Comparison of ENCODE assay signal across 27 mouse cellular contexts in the genomic region with DNA sequence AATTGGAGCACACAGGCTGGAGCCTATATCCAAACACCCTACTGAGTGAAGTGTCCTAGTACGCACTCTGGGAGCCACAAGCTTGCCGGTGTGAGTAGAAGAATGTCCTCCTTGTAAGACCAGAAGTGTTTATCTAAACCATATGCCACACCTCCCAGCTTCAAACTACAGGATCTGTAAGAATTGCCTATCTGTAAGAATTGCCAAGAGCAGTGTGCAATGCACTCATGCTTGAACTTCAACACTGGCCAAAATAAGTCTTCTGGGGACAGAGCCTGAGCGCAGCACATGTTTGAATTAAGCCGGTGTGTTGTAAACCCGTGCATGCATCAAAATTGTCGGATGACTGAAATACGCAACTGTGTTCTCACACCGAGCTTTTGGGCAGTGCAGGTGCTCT. TPM values are rescaled to one million over a fixed set of nuclear protein-coding genes. Genes with fewer than 3 reads are reported as not detected.
DNase-seq lines count a peak whose midpoint lies in the region; ATAC-seq and TF ChIP-seq lines count a peak whose summit lies in the region.
"Had no signal": no experiment of that assay in that cellular context is flagged by ENCODE, and none has a peak within 500 bp of the region (broad histone marks: within the 10 kb centered on the region; RNA-seq: fewer than 3 reads in every experiment).

No protein-coding gene starts in this region.

- H3K4me2 ChIP-seq in liver, embryonic 13.5 days: peak overlapping the region; percentile 38; the same call in 1 of the 2 replicates
- H3K4me2 ChIP-seq in liver, postnatal 0 days (ENCODE audit: low read depth, low read length): no peak overlapping the region
- H3K4me2 ChIP-seq in kidney, embryonic 14.5 days (replicated peaks; ENCODE audit: low read depth, low read length): no peak overlapping the region
- H3K4me2 ChIP-seq: heart, embryonic 15.5 days; limb, embryonic 15.5 days; midbrain, embryonic 12.5 days; neural tube, embryonic 13.5 days had no signal

- no peak; the same call in 1 of the 2 replicates for TF ChIP-seq EP300 in liver, postnatal 0 days (IDR thresholded peaks at IDR 0.05; ENCODE audit: low read depth)

- 24% methylated on average over 8 of the region's 8 CpGs for WGBS in liver, adult 2 months
- 67% methylated on average over 8 of the region's 8 CpGs for WGBS in liver, embryonic 13.5 days (ENCODE audit: insufficient replicate concordance)
- WGBS in liver, postnatal 0 days (ENCODE audit: insufficient replicate concordance): 59% methylated on average over 8 of the region's 8 CpGs
- 55% methylated on average over 8 of the region's 8 CpGs for WGBS in kidney, embryonic 14.5 days

- H3K36me3 ChIP-seq in liver, adult 2 months (ENCODE audit: control insufficient read depth, insufficient read depth, low read length): no peaks in the 10 kb centered on the region
- no peaks in the 10 kb centered on the region for H3K36me3 ChIP-seq in liver, embryonic 13.5 days
- H3K36me3 ChIP-seq in liver, postnatal 0 days (replicated peaks; ENCODE audit: insufficient read depth, low read length): no peaks in the 10 kb centered on the region
- no peaks in the 10 kb centered on the region for H3K36me3 ChIP-seq in kidney, embryonic 14.5 days (ENCODE audit: control insufficient read depth, insufficient read depth, low read length)
- H3K36me3 ChIP-seq: heart, embryonic 10.5 days; heart, embryonic 15.5 days; limb, embryonic 15.5 days; midbrain, embryonic 12.5 days; neural tube, embryonic 13.5 days had no signal

- H3K9me3 ChIP-seq in liver, embryonic 13.5 days (replicated peaks): no peaks in the 10 kb centered on the region
- no peaks in the 10 kb centered on the region for H3K9me3 ChIP-seq in liver, postnatal 0 days (ENCODE audit: low read length)
- no peaks in the 10 kb centered on the region for H3K9me3 ChIP-seq in kidney, embryonic 14.5 days (ENCODE audit: control insufficient read depth, low read length)
- H3K9me3 ChIP-seq: heart, embryonic 10.5 days; heart, embryonic 15.5 days; limb, embryonic 15.5 days; megakaryocyte, embryonic 14.5 days; midbrain, embryonic 12.5 days; neural tube, embryonic 13.5 days had no signal

- peak; percentile 100 for DNase-seq in liver, adult 2 months (ENCODE audit: extremely low read depth, low read depth, low spot score)
- DNase-seq in liver: no peak
- DNase-seq in liver, embryonic 13.5 days: no peak
- DNase-seq in liver, postnatal 0 days: peak; percentile 41
- DNase-seq in lung, postnatal 25 days (ENCODE audit: low spot score): peak; percentile 43
- DNase-seq in frontal cortex, postnatal 10 days (ENCODE audit: low spot score in 2 of 2): no peak
- DNase-seq: adrenal gland, postnatal 10 days; cerebellum, adult 11 months; cerebellum, postnatal 10 days; forebrain, postnatal 0 days; gastrocnemius, postnatal 14 days; kidney, adult 2 months; kidney, postnatal 4 days; right cerebral cortex, postnatal 4 days had no signal

- H3K4me1 ChIP-seq in liver, adult 2 months (ENCODE audit: control insufficient read depth, insufficient read depth, low read length): peaks cover 29% of the 10 kb centered on the region
- 0 out of 2 replicates have a peak, but pooled peaks cover 8% of the 10 kb centered on the region for H3K4me1 ChIP-seq in liver, embryonic 13.5 days (replicated peaks)
- H3K4me1 ChIP-seq in liver, postnatal 0 days (ENCODE audit: insufficient read depth): peaks cover 13% of the 10 kb centered on the region
- H3K4me1 ChIP-seq in kidney, embryonic 14.5 days (ENCODE audit: control insufficient read depth, insufficient read depth, low read length): no peaks in the 10 kb centered on the region
- H3K4me1 ChIP-seq: heart, embryonic 10.5 days; limb, embryonic 15.5 days; midbrain, embryonic 12.5 days; neural tube, embryonic 13.5 days had no signal

- no peak for TF ChIP-seq POLR2A in liver, adult 2 months (IDR thresholded peaks at IDR 0.05; ENCODE audit: extremely low read depth, insufficient read depth, low read length)

- H3K79me2 ChIP-seq in liver, adult 2 months (ENCODE audit: control insufficient read depth, insufficient read depth, low read length): no peaks in the 10 kb centered on the region

- TF ChIP-seq CTCF in liver, adult 2 months (IDR thresholded peaks at IDR 0.05; ENCODE audit: low read depth, low read length): no peak
- TF ChIP-seq CTCF in liver, postnatal 0 days (IDR thresholded peaks at IDR 0.05; ENCODE audit: low read depth): no peak

- no peaks in the 10 kb centered on the region for H3K27me3 ChIP-seq in liver, adult 2 months (ENCODE audit: control insufficient read depth, insufficient read depth, low read length)
- no peaks in the 10 kb centered on the region for H3K27me3 ChIP-seq in liver, embryonic 13.5 days
- H3K27me3 ChIP-seq in liver, postnatal 0 days (ENCODE audit: insufficient read depth, low read length): no peaks in the 10 kb centered on the region
- H3K27me3 ChIP-seq in kidney, embryonic 14.5 days (ENCODE audit: control insufficient read depth, insufficient read depth, low read length): 0 out of 2 replicates have a peak, but pooled peaks cover 6% of the 10 kb centered on the region
- H3K27me3 ChIP-seq: heart, embryonic 15.5 days; limb, embryonic 15.5 days; megakaryocyte, embryonic 14.5 days; midbrain, embryonic 12.5 days; neural tube, embryonic 13.5 days had no signal

- H3K27ac ChIP-seq in liver, adult 2 months (replicated peaks; ENCODE audit: insufficient read depth, low read depth, low read length): peak overlapping the region; percentile 98
- H3K27ac ChIP-seq in liver, embryonic 13.5 days: no peak overlapping the region
- peak overlapping the region; percentile 96 for H3K27ac ChIP-seq in liver, postnatal 0 days (ENCODE audit: low read depth)
- H3K27ac ChIP-seq in kidney, embryonic 14.5 days (ENCODE audit: low read depth, low read length): no peak overlapping the region
- H3K27ac ChIP-seq: heart, embryonic 10.5 days; heart, embryonic 15.5 days; kidney, postnatal 0 days; limb, embryonic 15.5 days; midbrain, embryonic 12.5 days; neural tube, embryonic 13.5 days had no signal

- H3K4me3 ChIP-seq in liver, adult 2 months (ENCODE audit: insufficient read depth, low read depth, low read length): no peak overlapping the region
- no peak overlapping the region for H3K4me3 ChIP-seq in liver, embryonic 13.5 days (replicated peaks)
- no peak overlapping the region for H3K4me3 ChIP-seq in liver, postnatal 0 days (ENCODE audit: low read depth, low read length)
- no peak overlapping the region for H3K4me3 ChIP-seq in kidney, embryonic 14.5 days (ENCODE audit: low read length)
- H3K4me3 ChIP-seq: erythroblast, embryonic 14.5 days; heart, embryonic 10.5 days; heart, embryonic 15.5 days; limb, embryonic 15.5 days; megakaryocyte, embryonic 14.5 days; midbrain, embryonic 12.5 days; neural tube, embryonic 13.5 days had no signal

- no peak for ATAC-seq in liver, embryonic 13.5 days (ENCODE audit: low read depth)
- ATAC-seq in liver, postnatal 0 days: peak; percentile 82
- no peak for ATAC-seq in CD4-positive, CD25-positive, alpha-beta regulatory T cell, adult 4 months
- no peak for ATAC-seq in kidney, embryonic 14.5 days (ENCODE audit: low FRiP score, low TSS enrichment)
- ATAC-seq: forebrain, postnatal 0 days; hindbrain, embryonic 16.5 days; Patski had no signal

- H3K9ac ChIP-seq in liver, adult 2 months (ENCODE audit: low read depth, low read length): peak overlapping the region; percentile 81
- no peak overlapping the region for H3K9ac ChIP-seq in liver, embryonic 13.5 days
- H3K9ac ChIP-seq in liver, postnatal 0 days (replicated peaks): peak overlapping the region; percentile 54; the same call in 1 of the 2 replicates
- H3K9ac ChIP-seq in kidney, embryonic 14.5 days (ENCODE audit: low read depth, low read length): no peak overlapping the region
- H3K9ac ChIP-seq: forebrain, postnatal 0 days; heart, embryonic 15.5 days; limb, embryonic 15.5 days; midbrain, embryonic 12.5 days; neural tube, embryonic 13.5 days had no signal

RNA-seq across cellular contexts. Expression of a gene that starts 21.0 kb away (rescaled TPM):
- total RNA-seq in liver, adult 2 months (2014; rRNA removed): 2,242 and 2,352 TPM in 2 replicates
- polyA plus RNA-seq in liver, adult 2 months (2012; rRNA removed): 513 and 650 TPM in 2 replicates
- polyA plus RNA-seq in liver, embryonic 13.5 days (2015; fragmentation: Nextera tagmentation; extraction: Ambion mirVana): 6.2 and 6.4 TPM in 2 replicates
- polyA plus RNA-seq in liver, postnatal 0 days (2015; fragmentation: Nextera tagmentation; extraction: Ambion mirVana): 604 and 722 TPM in 2 replicates
- 1 to 10 TPM; 2.2 to 3.3 TPM for polyA plus RNA-seq in CD4-positive, CD25-positive, alpha-beta regulatory T cell, adult 4 months (2017; shearing (Covaris generic))
- polyA plus RNA-seq in kidney, embryonic 14.5 days (2014; fragmentation: Nextera tagmentation; extraction: Ambion mirVana): 3.6 and 4.4 TPM in 2 replicates
- total RNA-seq: MEL had no signal
- polyA plus RNA-seq: erythroblast, embryonic 14.5 days had no signal

Comparison
In these comparisons a context has a peak if more than half of its experiments do, and no peak if none do; other contexts are left out.
1. DNase-seq: peak in liver, adult 2 months (single experiment), liver, postnatal 0 days (single experiment) and lung, postnatal 25 days (single experiment); none in liver (single experiment), liver, embryonic 13.5 days (single experiment) and frontal cortex, postnatal 10 days (0 of 2).
2. H3K27ac ChIP-seq: peak in liver, adult 2 months (single experiment) and liver, postnatal 0 days (single experiment); none in liver, embryonic 13.5 days (single experiment) and kidney, embryonic 14.5 days (single experiment).
3. H3K9ac ChIP-seq: peak in liver, adult 2 months (single experiment) and liver, postnatal 0 days (single experiment); none in liver, embryonic 13.5 days (single experiment) and kidney, embryonic 14.5 days (single experiment).
4. RNA of a gene that starts 21.0 kb away (polyA plus RNA-seq): 604 to 722 TPM in liver, postnatal 0 days and 513 to 650 TPM in liver, adult 2 months; 6.2 to 6.4 TPM in liver, embryonic 13.5 days, 3.6 to 4.4 TPM in kidney, embryonic 14.5 days and 2.2 to 3.3 TPM in CD4-positive, CD25-positive, alpha-beta regulatory T cell, adult 4 months; every median in the first group is over 10 times any median in the second.